Mouse (Mus musculus) kidney, embryonic 15.5 days (tissue): ENCODE data around the gene Slc15a3. TPM values are rescaled to one million over a fixed set of nuclear protein-coding genes. Genes with fewer than 3 reads are reported as not detected.

Experiments used
- ATAC-seq: fragments of 200-750 bp; cut with Nextera tagmentation; replicated peaks from 2 replicates; pipeline ENCODE4 v1.8.0; 2017; ENCODE audit warnings: moderate TSS enrichment; ENCODE audit not compliant: low FRiP score
- H3K27ac ChIP-seq: fragments of 300-500 bp; sonication (generic); 2 replicates; pipeline ENCODE4 v1.5.1; 2015; ENCODE audit warnings: mild to moderate bottlenecking, inconsistent platforms
- H3K27me3 ChIP-seq: fragments of 300-500 bp; sonication (generic); 2 replicates; pipeline ENCODE4 v1.6.1; 2015; ENCODE audit warnings: inconsistent platforms
- H3K36me3 ChIP-seq: fragments of 300-500 bp; sonication (generic); 2 replicates; pipeline ENCODE4 v1.6.1; 2015; ENCODE audit warnings: inconsistent platforms
- H3K4me1 ChIP-seq: fragments of 300-500 bp; sonication (generic); 2 replicates; pipeline ENCODE4 v1.6.1; 2015; ENCODE audit warnings: inconsistent platforms
- H3K4me2 ChIP-seq: fragments of 300-500 bp; sonication (generic); 2 replicates; pipeline ENCODE4 v1.6.1; 2015; ENCODE audit warnings: moderate library complexity, mild to moderate bottlenecking, inconsistent platforms
- H3K4me3 ChIP-seq: fragments of 300-500 bp; sonication (generic); replicated peaks from 2 replicates; pipeline ENCODE4 v1.5.1; 2015; ENCODE audit warnings: mild to moderate bottlenecking, inconsistent platforms
- H3K9ac ChIP-seq: fragments of 300-500 bp; sonication (generic); 2 replicates; pipeline ENCODE4 v1.6.1; 2015; ENCODE audit warnings: mild to moderate bottlenecking, inconsistent platforms
- H3K9me3 ChIP-seq: fragments of 300-500 bp; sonication (generic); replicated peaks from 2 replicates; pipeline ENCODE4 v1.6.1; 2016; ENCODE audit warnings: inconsistent platforms
- WGBS: fragments of 180-500 bp; shearing (Covaris S2); methylation state at CpG from one replicate; pipeline ENCODE4 v1.1.7; 2015; ENCODE audit warnings: mixed read lengths; 5-methylcytosine and 5-hydroxymethylcytosine counted together
- polyA plus RNA-seq: library from polyadenylated mRNA; unstranded; fragments of >200 nt; fragmentation: Nextera tagmentation; extraction: Ambion mirVana; gene quantifications from 2 replicates; pipeline ENCODE4 v1.2.1, GENCODE M21; 2015

Gene Slc15a3
- polyA plus RNA-seq = 0.31 and 0.39 TPM in 2 replicates

- 70% methylated on average over 15 of the region's 15 CpGs for WGBS
- Histone ChIP-seq H3K27me3 (peaks cover 4% of the 10 kb centered on the region; the same call in 1 of the 2 replicates), H3K4me1 (peaks cover 17% of the 10 kb centered on the region), H3K36me3 (no peaks in the 10 kb centered on the region), H3K4me2 (no peak within 1 kb of the TSS), H3K4me3 (no peak within 1 kb of the TSS), H3K9ac (no peak within 1 kb of the TSS), H3K27ac (no peak within 1 kb of the TSS), H3K9me3 (no peaks in the 10 kb centered on the region)
- no peak for ATAC-seq
Measured at GRCm38 (mm10) chr19:10839010-10839892, at the start of gene Slc15a3. Gene Slc15a3, plus strand, starts transcription at chr19:10839727.

- 76% methylated on average over 9 of the region's 9 CpGs for WGBS
- no peaks in the 10 kb centered on the region for H3K9me3 ChIP-seq
- H3K4me1 ChIP-seq = no peaks in the 10 kb centered on the region
- no peaks in the 10 kb centered on the region for H3K27me3 ChIP-seq
- H3K9ac ChIP-seq = no peak overlapping the region
- ATAC-seq = no peak
- no peaks in the 10 kb centered on the region for H3K36me3 ChIP-seq
- H3K4me3 ChIP-seq = no peak overlapping the region
- no peak overlapping the region for H3K4me2 ChIP-seq
- H3K27ac ChIP-seq = no peak overlapping the region
Measured at GRCm38 (mm10) chr19:10790323-10790722, 49.2 kb upstream of the Slc15a3 start.

- H3K4me1 ChIP-seq = no peaks in the 10 kb centered on the region
- 50% methylated on average over 3 of the region's 3 CpGs for WGBS
- H3K4me2 ChIP-seq = no peak overlapping the region
- H3K4me3 ChIP-seq = no peak overlapping the region
- H3K9ac ChIP-seq = no peak overlapping the region
- H3K27ac ChIP-seq = no peak overlapping the region
- H3K9me3 ChIP-seq = no peaks in the 10 kb centered on the region
- no peaks in the 10 kb centered on the region for H3K36me3 ChIP-seq
- no peaks in the 10 kb centered on the region for H3K27me3 ChIP-seq
- ATAC-seq = no peak
Measured at GRCm38 (mm10) chr19:10793044-10793443, 46.5 kb upstream of the Slc15a3 start.

- Histone ChIP-seq H3K27me3 (no peaks in the 10 kb centered on the region), H3K4me2 (no peak overlapping the region), H3K9ac (no peak overlapping the region), H3K9me3 (no peaks in the 10 kb centered on the region), H3K27ac (no peak overlapping the region), H3K4me3 (no peak overlapping the region), H3K36me3 (no peaks in the 10 kb centered on the region), H3K4me1 (no peaks in the 10 kb centered on the region)
- WGBS = 95% methylated on average over 1 of the region's 1 CpGs
- no peak for ATAC-seq
Measured at GRCm38 (mm10) chr19:10794916-10795315, 44.6 kb upstream of the Slc15a3 start.

- H3K36me3 ChIP-seq = no peaks in the 10 kb centered on the region
- H3K4me3 ChIP-seq = no peak overlapping the region
- no peak overlapping the region for H3K4me2 ChIP-seq
- WGBS = 70% methylated on average over 10 of the region's 10 CpGs
- no peaks in the 10 kb centered on the region for H3K27me3 ChIP-seq
- no peaks in the 10 kb centered on the region for H3K9me3 ChIP-seq
- H3K4me1 ChIP-seq = 0 out of 2 replicates have a peak, but pooled peaks cover 3% of the 10 kb centered on the region
- H3K9ac ChIP-seq = no peak overlapping the region
- ATAC-seq = no peak
- H3K27ac ChIP-seq = no peak overlapping the region
Measured at GRCm38 (mm10) chr19:10798576-10798975, 41.0 kb upstream of the Slc15a3 start.

- ATAC-seq = no peak
- no peak overlapping the region for H3K4me3 ChIP-seq
Measured at GRCm38 (mm10) chr19:10799155-10799554, 40.4 kb upstream of the Slc15a3 start.

GRCm38 (mm10) chr19:10801070-10801469 lies 38.5 kb upstream of the Slc15a3 start:
- Histone ChIP-seq H3K9me3 (no peaks in the 10 kb centered on the region), H3K27me3 (no peaks in the 10 kb centered on the region), H3K36me3 (no peaks in the 10 kb centered on the region), H3K4me2 (no peak overlapping the region), H3K4me1 (0 out of 2 replicates have a peak, but pooled peaks cover 3% of the 10 kb centered on the region), H3K4me3 (no peak overlapping the region), H3K27ac (no peak overlapping the region), H3K9ac (no peak overlapping the region)
- 75% methylated on average over 6 of the region's 6 CpGs for WGBS
- no peak for ATAC-seq

More at GRCm38 (mm10) chr19:10799155-10799554, 40.4 kb upstream of the Slc15a3 start:
- H3K27me3 ChIP-seq = no peaks in the 10 kb centered on the region
- no peak overlapping the region for H3K27ac ChIP-seq
- H3K4me1 ChIP-seq = 0 out of 2 replicates have a peak, but pooled peaks cover 3% of the 10 kb centered on the region
- H3K9ac ChIP-seq = no peak overlapping the region
- no peaks in the 10 kb centered on the region for H3K36me3 ChIP-seq
- no peaks in the 10 kb centered on the region for H3K9me3 ChIP-seq
- no peak overlapping the region for H3K4me2 ChIP-seq
- WGBS = 90% methylated on average over 17 of the region's 17 CpGs

GRCm38 (mm10) chr19:10801906-10802305 lies 37.6 kb upstream of the Slc15a3 start:
- WGBS = 88% methylated on average over 6 of the region's 6 CpGs

GRCm38 (mm10) chr19:10803751-10804150 lies 35.8 kb upstream of the Slc15a3 start:
- Histone ChIP-seq H3K4me1 (0 out of 2 replicates have a peak, but pooled peaks cover 3% of the 10 kb centered on the region), H3K4me3 (no peak overlapping the region), H3K36me3 (no peaks in the 10 kb centered on the region), H3K9ac (no peak overlapping the region), H3K9me3 (no peaks in the 10 kb centered on the region), H3K4me2 (no peak overlapping the region), H3K27me3 (no peaks in the 10 kb centered on the region), H3K27ac (no peak overlapping the region)
- no peak for ATAC-seq
- 66% methylated on average over 5 of the region's 5 CpGs for WGBS

More at GRCm38 (mm10) chr19:10801906-10802305, 37.6 kb upstream of the Slc15a3 start:
- no peak overlapping the region for H3K4me3 ChIP-seq
- H3K36me3 ChIP-seq = no peaks in the 10 kb centered on the region
- H3K27me3 ChIP-seq = no peaks in the 10 kb centered on the region
- no peaks in the 10 kb centered on the region for H3K9me3 ChIP-seq
- H3K9ac ChIP-seq = no peak overlapping the region
- H3K4me1 ChIP-seq = 0 out of 2 replicates have a peak, but pooled peaks cover 3% of the 10 kb centered on the region
- H3K27ac ChIP-seq = no peak overlapping the region
- no peak for ATAC-seq
- no peak overlapping the region for H3K4me2 ChIP-seq

GRCm38 (mm10) chr19:10804850-10805660 lies 34.5 kb upstream of the Slc15a3 start:
- Histone ChIP-seq H3K4me3 (no peak overlapping the region), H3K27ac (no peak overlapping the region), H3K9ac (no peak overlapping the region), H3K27me3 (no peaks in the 10 kb centered on the region), H3K9me3 (no peaks in the 10 kb centered on the region), H3K4me2 (no peak overlapping the region), H3K36me3 (no peaks in the 10 kb centered on the region), H3K4me1 (0 out of 2 replicates have a peak, but pooled peaks cover 3% of the 10 kb centered on the region)
- no peak for ATAC-seq
- 84% methylated on average over 2 of the region's 2 CpGs for WGBS

GRCm38 (mm10) chr19:10805661-10806285 lies 33.8 kb upstream of the Slc15a3 start:
- H3K4me1 ChIP-seq = 0 out of 2 replicates have a peak, but pooled peaks cover 3% of the 10 kb centered on the region
- H3K27me3 ChIP-seq = no peaks in the 10 kb centered on the region
- no peaks in the 10 kb centered on the region for H3K36me3 ChIP-seq
- no peak overlapping the region for H3K27ac ChIP-seq
- H3K4me3 ChIP-seq = no peak overlapping the region
- no peak for ATAC-seq
- H3K9me3 ChIP-seq = no peaks in the 10 kb centered on the region
- H3K4me2 ChIP-seq = no peak overlapping the region
- no peak overlapping the region for H3K9ac ChIP-seq
- WGBS = 80% methylated on average over 11 of the region's 11 CpGs
